Mouse (Mus musculus): Measurements from ENCODE around the gene Vars2.

The Vars2 gene

GRCm38 (mm10) chr17:35693906-35694305 is 26.5 kb upstream of the Vars2 start:
- DNase-seq (ENCODE audit: low read depth, low spot score) = no peak

DNA sequence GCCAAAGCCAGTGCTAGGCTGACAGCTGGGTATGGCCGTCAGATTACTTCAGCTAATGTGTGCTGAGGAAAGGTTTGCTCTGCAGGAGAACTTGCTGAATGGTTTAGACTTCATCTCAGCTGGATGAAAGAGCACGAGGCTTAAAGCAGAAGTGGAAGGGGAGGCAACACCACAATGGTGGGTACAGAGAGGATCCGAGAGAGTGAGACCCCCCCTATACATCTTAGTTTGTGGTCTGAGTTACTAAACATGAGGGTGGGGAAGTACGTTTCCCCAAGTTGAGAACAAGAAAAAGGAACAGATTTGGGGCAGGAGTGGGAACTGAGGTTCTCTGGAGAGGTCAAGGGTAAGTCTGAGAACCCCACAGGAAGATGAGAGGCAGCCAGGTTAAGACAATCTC is 25.0 kb upstream of the Vars2 start:
- DNase-seq (ENCODE audit: low read depth, low spot score) = no peak

DNA sequence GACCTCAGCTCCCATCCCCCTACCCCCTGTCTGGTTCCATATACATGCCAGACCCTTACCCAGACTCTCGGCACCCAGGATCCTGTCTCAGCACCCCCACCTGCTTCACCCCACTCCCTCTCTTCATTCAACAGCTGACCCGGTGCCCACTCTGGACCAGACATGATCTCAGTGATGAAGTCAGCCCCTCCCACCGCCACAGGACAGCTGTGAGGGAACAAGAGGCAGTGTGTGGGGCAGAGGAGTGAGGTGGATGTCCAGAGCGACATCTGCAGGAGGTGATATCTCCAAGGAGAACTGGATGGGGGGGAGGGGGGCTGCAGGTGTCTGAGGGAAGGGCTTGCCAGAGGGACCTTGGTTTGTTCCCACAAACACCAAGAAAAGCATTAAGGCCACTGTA is 24.4 kb upstream of the Vars2 start:
- DNase-seq (ENCODE audit: low read depth, low spot score) = no peak

- DNase-seq (ENCODE audit: low read depth, low spot score) = no peak
Measured at GRCm38 (mm10) chr17:35689936-35690645, 22.7 kb upstream of the Vars2 start.

GRCm38 (mm10) chr17:35688347-35689175 is 21.2 kb upstream of the Vars2 start:
- DNase-seq (ENCODE audit: low read depth, low spot score) = peak; percentile 38

DNA sequence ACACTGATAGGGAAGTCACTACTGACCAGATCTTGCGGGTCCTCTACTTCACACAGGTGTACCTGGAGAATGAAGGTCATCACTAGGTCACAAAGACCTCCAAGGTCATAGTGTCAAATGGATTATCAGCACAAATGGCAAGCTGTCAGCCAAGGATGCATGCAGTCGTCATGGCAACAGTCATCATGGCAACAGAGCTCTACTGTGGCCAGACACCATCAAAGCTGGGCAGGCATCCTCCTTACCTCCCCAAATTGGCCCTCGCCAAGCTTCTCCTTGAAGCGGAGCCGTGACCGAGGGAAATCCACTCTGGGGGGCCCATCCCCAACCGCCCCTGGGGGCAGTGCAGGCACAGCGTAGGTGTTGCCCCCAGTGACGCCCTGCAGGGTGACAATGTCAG is 17.7 kb upstream of the Vars2 start:
- DNase-seq (ENCODE audit: low read depth, low spot score) = no peak

DNA sequence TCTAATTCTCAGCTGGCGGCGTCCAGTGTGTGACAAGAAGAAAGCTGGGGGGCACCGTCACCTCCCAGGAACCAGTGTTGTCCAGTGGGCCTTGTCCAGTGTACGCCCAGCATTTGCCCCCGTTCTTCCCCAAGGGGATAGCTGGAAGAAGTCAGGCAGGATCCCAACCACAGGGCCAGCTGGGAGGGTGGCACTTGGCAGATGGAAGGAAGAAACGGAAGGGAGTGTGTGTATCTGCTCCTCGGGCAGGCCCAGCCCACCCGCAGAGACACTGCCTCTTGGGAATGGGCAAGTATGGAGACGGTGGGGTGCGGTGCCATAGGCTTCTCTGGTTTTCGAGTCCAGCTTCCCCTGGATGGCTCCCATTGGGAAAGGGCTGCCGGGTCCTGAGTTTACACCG is 14.6 kb upstream of the Vars2 start:
- no peak for DNase-seq (ENCODE audit: low read depth, low spot score)

- no peak for DNase-seq (ENCODE audit: low read depth, low spot score)
Measured at GRCm38 (mm10) chr17:35680591-35680990, 13.2 kb upstream of the Vars2 start.

- peak; percentile 95 for DNase-seq (ENCODE audit: low read depth, low spot score)
Measured at GRCm38 (mm10) chr17:35673416-35674035, 6.1 kb upstream of the Vars2 start, which contains the start of gene Gtf2h4. Gtf2h4 (minus strand) TSS chr17:35673739.

GRCm38 (mm10) chr17:35672527-35672926 is 5.1 kb upstream of the Vars2 start:
- DNase-seq (ENCODE audit: low read depth, low spot score) = no peak

- no peak for DNase-seq (ENCODE audit: low read depth, low spot score)
Measured at GRCm38 (mm10) chr17:35671846-35672245, 4.5 kb upstream of the Vars2 start.

- no peak for DNase-seq (ENCODE audit: low read depth, low spot score)
Measured at GRCm38 (mm10) chr17:35669731-35670130, 2.3 kb upstream of the Vars2 start.

GRCm38 (mm10) chr17:35666851-35667256 is 538 bp downstream of the Vars2 start:
- DNase-seq (ENCODE audit: low read depth, low spot score) = peak; percentile 86

- DNase-seq (ENCODE audit: low read depth, low spot score) = peak; percentile 81
Measured at GRCm38 (mm10) chr17:35665957-35666515, 1.4 kb downstream of the Vars2 start.

GRCm38 (mm10) chr17:35653086-35653485 is 14.3 kb downstream of the Vars2 start:
- DNase-seq (ENCODE audit: low read depth, low spot score) = no peak

- no peak for DNase-seq (ENCODE audit: low read depth, low spot score)
Measured at GRCm38 (mm10) chr17:35649429-35649828, 18.0 kb downstream of the Vars2 start.

DNA sequence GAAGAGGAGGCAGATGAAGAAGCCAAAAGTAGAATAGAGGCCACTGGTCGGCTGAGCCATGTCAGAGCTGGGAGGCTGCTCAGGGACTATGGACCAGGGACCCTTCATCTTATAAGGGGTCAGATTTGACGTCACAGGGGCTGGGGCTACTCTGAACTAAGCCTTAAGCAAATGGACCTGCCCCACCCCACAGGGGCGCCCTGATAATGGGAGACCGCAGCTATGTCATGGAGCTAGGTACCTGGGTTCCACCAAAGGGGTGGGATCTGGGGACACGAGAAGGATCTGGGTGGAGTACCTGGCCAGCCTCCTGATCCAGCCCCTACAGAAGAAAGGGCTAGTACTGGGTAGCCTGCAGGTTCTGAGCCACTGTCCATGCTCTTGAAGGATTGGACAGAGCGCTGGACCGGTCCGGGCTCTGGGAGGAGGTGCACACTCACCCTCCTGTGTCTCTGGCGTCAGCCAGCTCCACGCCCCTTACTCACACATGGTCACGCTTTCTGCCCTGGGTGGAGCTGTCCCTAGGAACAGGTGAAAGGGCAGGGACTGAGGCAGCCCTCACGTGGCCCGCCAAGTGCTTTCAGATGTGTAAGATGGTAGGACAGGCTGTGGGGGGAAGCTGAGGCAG is 23.7 kb downstream of the Vars2 start, which contains the start of gene Mucl3:
Mucl3 (minus strand) TSS at position 87 of the 628 bp plus-strand sequence.
- no peak for DNase-seq (ENCODE audit: low read depth, low spot score)

- DNase-seq (ENCODE audit: low read depth, low spot score) = no peak
Measured at GRCm38 (mm10) chr17:35639352-35639751, 28.0 kb downstream of the Vars2 start.

DNA sequence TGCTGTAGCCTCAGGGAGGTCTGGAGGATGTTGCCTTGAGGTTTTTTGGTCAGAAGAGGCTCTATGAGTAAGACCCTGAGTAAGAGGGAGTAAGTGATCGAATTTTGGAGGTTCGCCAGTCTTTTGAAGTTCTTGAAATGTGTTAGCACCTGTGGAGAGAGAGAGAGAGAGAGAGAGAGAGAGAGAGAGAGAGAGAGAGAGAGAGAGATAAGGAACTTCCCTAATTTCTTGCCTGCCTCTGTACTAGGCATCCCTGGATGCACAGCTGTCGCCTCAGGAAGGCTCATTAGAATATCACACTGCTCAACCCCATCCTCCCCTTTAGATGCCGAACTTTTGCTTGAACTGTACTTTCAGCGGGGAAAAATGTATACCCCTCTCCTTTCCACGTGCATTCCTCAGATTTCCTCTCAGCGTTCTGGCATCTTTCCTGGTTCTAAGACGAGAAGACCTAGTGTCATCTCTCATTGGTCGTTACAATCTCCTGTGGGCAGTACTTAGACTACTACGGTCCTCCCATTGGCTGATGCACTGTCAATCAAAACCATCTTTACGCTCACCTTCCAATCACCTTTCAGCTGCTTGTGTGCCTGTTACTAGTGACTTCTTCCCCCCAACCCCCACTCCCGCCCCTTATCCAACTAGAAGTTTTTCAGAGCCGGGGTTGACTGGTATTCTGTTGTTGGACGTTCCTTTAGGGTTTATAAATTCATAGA is 28.8 kb downstream of the Vars2 start:
- DNase-seq (ENCODE audit: low read depth, low spot score) = peak; percentile 76

- DNase-seq (ENCODE audit: low read depth, low spot score) = peak; percentile 62
Measured at GRCm38 (mm10) chr17:35636363-35636762, 31.0 kb downstream of the Vars2 start.

- peak; percentile 86 for DNase-seq (ENCODE audit: low read depth, low spot score)
Measured at GRCm38 (mm10) chr17:35635699-35636111, 31.7 kb downstream of the Vars2 start.

All from A20 (cell line).